Comparison of ENCODE assay signal across 9 mouse cellular contexts in genomic region chr17:47271979-47272677, GRCm38 (mm10).
DNase-seq lines count a peak whose midpoint lies in the region; ATAC-seq lines count a peak whose summit lies in the region.
"Had no signal": no experiment of that assay in that cellular context is flagged by ENCODE, and none has a peak within 500 bp of the region (broad histone marks: within the 10 kb centered on the region; RNA-seq: fewer than 3 reads in every experiment).

No protein-coding gene starts in this region.

- ATAC-seq in intestine, embryonic 16.5 days = no peak

- no peak overlapping the region for H3K4me3 ChIP-seq in intestine, embryonic 16.5 days (ENCODE audit: low read length)
- H3K4me3 ChIP-seq: embryonic facial prominence, embryonic 13.5 days had no signal

- peak; percentile 41 to 58 for DNase-seq in left cerebral cortex, adult 18-20 months (ENCODE audit: low spot score in 2 of 2)
- DNase-seq in left cerebral cortex, adult 8-10 months (ENCODE audit: low spot score in 2 of 2) = no peak
- DNase-seq in adrenal gland, adult 2 months = peak; percentile 91
- DNase-seq in gastrocnemius, postnatal 25 days = peak; percentile 83
- peak; percentile 62 for DNase-seq in layer of hippocampus, adult 11-12 months (ENCODE audit: low spot score)
- DNase-seq in right cerebral cortex, postnatal 14 days = peak; percentile 51
- DNase-seq in retina, embryonic 14.5 days (ENCODE audit: low spot score) = no peak

- H3K9ac ChIP-seq in intestine, embryonic 16.5 days (ENCODE audit: low read depth, low read length) = no peak overlapping the region
- H3K9ac ChIP-seq: embryonic facial prominence, embryonic 13.5 days had no signal

- peaks cover 4% of the 10 kb centered on the region for H3K9me3 ChIP-seq in intestine, embryonic 16.5 days (ENCODE audit: control insufficient read depth, low read length)
- H3K9me3 ChIP-seq: embryonic facial prominence, embryonic 13.5 days had no signal

- H3K27me3 ChIP-seq in intestine, embryonic 16.5 days (replicated peaks; ENCODE audit: control insufficient read depth, insufficient read depth, low read length) = no peaks in the 10 kb centered on the region
- H3K27me3 ChIP-seq: embryonic facial prominence, embryonic 13.5 days had no signal

- H3K4me2 ChIP-seq in intestine, embryonic 16.5 days (ENCODE audit: low read depth, low read length) = no peak overlapping the region
- H3K4me2 ChIP-seq: embryonic facial prominence, embryonic 13.5 days had no signal

- 69% methylated on average over 7 of the region's 7 CpGs for WGBS in intestine, embryonic 16.5 days

- peaks cover 2% of the 10 kb centered on the region; the same call in 1 of the 2 replicates for H3K36me3 ChIP-seq in intestine, embryonic 16.5 days (ENCODE audit: control insufficient read depth, insufficient read depth, low read length)

- peaks cover 7% of the 10 kb centered on the region; the same call in 1 of the 2 replicates for H3K4me1 ChIP-seq in intestine, embryonic 16.5 days (ENCODE audit: control insufficient read depth, insufficient read depth, low read length)

- H3K27ac ChIP-seq in intestine, embryonic 16.5 days (ENCODE audit: low read length) = no peak overlapping the region
- H3K27ac ChIP-seq: embryonic facial prominence, embryonic 13.5 days had no signal

Comparison
In these comparisons a context has a peak if more than half of its experiments do, and no peak if none do; other contexts are left out.
1. DNase-seq: peak in left cerebral cortex, adult 18-20 months (2 of 2), adrenal gland, adult 2 months (single experiment), gastrocnemius, postnatal 25 days (single experiment), layer of hippocampus, adult 11-12 months (single experiment) and right cerebral cortex, postnatal 14 days (single experiment); none in left cerebral cortex, adult 8-10 months (0 of 2) and retina, embryonic 14.5 days (single experiment).